Mouse (Mus musculus): ENCODE results near the gene Atp6v1f. TPM values are rescaled to one million over a fixed set of nuclear protein-coding genes. Genes with fewer than 3 reads are reported as not detected.

The Atp6v1f gene
- total RNA-seq (2012; rRNA removed) = 289 and 312 TPM in 2 replicates
- 100 to 1,000 TPM in 1 of 2 experiments, not detected in 1; 349 TPM for polyA plus RNA-seq (2012; ENCODE audit: insufficient read depth in 1 of 2, insufficient read length in 2 of 2, low read depth in 1 of 2, low replicate concordance in 2 of 2, missing spikeins in 1 of 2)

GRCm38 (mm10) chr6:29467583-29468354 lies at the start of gene Atp6v1f:
Atp6v1f (plus strand) TSS chr6:29467718.
- H3K9ac ChIP-seq (ENCODE audit: control insufficient read depth, low read depth, low read length, poor library complexity, severe bottlenecking) = peak within 1 kb of the TSS; percentile 89
- H3K36me3 ChIP-seq (ENCODE audit: control insufficient read depth in 1 of 2, insufficient read depth in 2 of 2, low read length in 2 of 2) = peaks cover 3 to 12% of the 10 kb centered on the region in 2 experiments; a peak in 3 of 4 replicates
- H3K27ac ChIP-seq (ENCODE audit: control insufficient read depth, low read depth, low read length) = peak within 1 kb of the TSS; percentile 76
- H3K27me3 ChIP-seq (ENCODE audit: control insufficient read depth in 1 of 2, insufficient read depth in 2 of 2, low read length in 2 of 2) = no peaks in the 10 kb centered on the region
- peaks cover 2 to 11% of the 10 kb centered on the region in 2 experiments; a peak in 2 of 4 replicates for H3K4me1 ChIP-seq (ENCODE audit: control insufficient read depth in 1 of 2, insufficient read depth in 2 of 2, low read length in 2 of 2)
- peak; percentile 98 for DNase-seq (ENCODE audit: low read depth, low spot score)
- no peaks in the 10 kb centered on the region for H3K9me3 ChIP-seq (replicated peaks; ENCODE audit: insufficient read depth, low read length)
- peak within 1 kb of the TSS; percentile 93 to 94 for H3K4me3 ChIP-seq (ENCODE audit: control insufficient read depth in 1 of 2, insufficient read depth in 1 of 2, low read depth in 2 of 2, low read length in 2 of 2)
- peaks cover 14% of the 10 kb centered on the region for H3K79me2 ChIP-seq (ENCODE audit: control insufficient read depth, insufficient read depth, low read length, poor library complexity)
- TF ChIP-seq ZMIZ1 (IDR thresholded peaks at IDR 0.05; ENCODE audit: low read depth, low read length) (peak; percentile 67), BHLHE40 (IDR thresholded peaks at IDR 0.05; ENCODE audit: borderline replicate concordance, low read depth, low read length) (peak; percentile 73), UBTF (IDR thresholded peaks at IDR 0.05; ENCODE audit: borderline replicate concordance, insufficient read depth, low read depth, low read length) (no peak), USF2 (IDR thresholded peaks at IDR 0.05; ENCODE audit: borderline replicate concordance in 1 of 2, insufficient read depth in 1 of 2, low read depth in 1 of 2, low read length in 2 of 2) (peak; percentile 66 to 81), MXI1 (IDR thresholded peaks at IDR 0.05; ENCODE audit: low read depth, low read length) (peak; percentile 95), NELFE (IDR thresholded peaks at IDR 0.05; ENCODE audit: low read depth, low read length) (peak; percentile 72), HCFC1 (IDR thresholded peaks at IDR 0.05; ENCODE audit: low read depth, low read length) (peak; percentile 94), TAL1 (IDR thresholded peaks at IDR 0.05; ENCODE audit: low read length) (no peak), E2F4 (IDR thresholded peaks at IDR 0.05; ENCODE audit: borderline replicate concordance, low read depth, low read length) (0 out of 2 replicates have a peak, but pooled peaks have one; percentile 63), JUND (IDR thresholded peaks at IDR 0.05; ENCODE audit: low read depth, low read length) (no peak), SMC3 (IDR thresholded peaks at IDR 0.05; ENCODE audit: low read depth, low read length) (no peak), GABPA (IDR thresholded peaks at IDR 0.05; ENCODE audit: low read depth, low read length) (no peak), CHD1 (IDR thresholded peaks at IDR 0.05; ENCODE audit: low read depth, low read length) (0 out of 2 replicates have a peak, but pooled peaks have one; percentile 47), ZKSCAN1 (IDR thresholded peaks at IDR 0.05; ENCODE audit: low read depth, low read length) (no peak), ELF1 (IDR thresholded peaks at IDR 0.05; ENCODE audit: low read depth, low read length) (peak; percentile 89), POLR2AphosphoS5 (IDR thresholded peaks at IDR 0.05; ENCODE audit: borderline replicate concordance, low read depth, low read length) (no peak), SIN3A (IDR thresholded peaks at IDR 0.05; ENCODE audit: low read length) (peak; percentile 94), MYB (IDR thresholded peaks at IDR 0.05; ENCODE audit: low read depth, low read length) (0 out of 2 replicates have a peak, but pooled peaks have one; percentile 33), MAFK (IDR thresholded peaks at IDR 0.05; ENCODE audit: borderline replicate concordance, low read depth, low read length) (no peak), RCOR1 (IDR thresholded peaks at IDR 0.05; ENCODE audit: low read depth, low read length) (peak; percentile 50; the same call in 1 of the 2 replicates), USF1 (IDR thresholded peaks at IDR 0.05; ENCODE audit: low read depth, low read length) (peak; percentile 97), KAT2A (conservative IDR thresholded peaks at IDR 0.05; ENCODE audit: low read depth, low read length) (peak; percentile 72), TBP (IDR thresholded peaks at IDR 0.05; ENCODE audit: low read depth, low read length) (peak; percentile 77), MAX (IDR thresholded peaks at IDR 0.05; ENCODE audit: low read length) (peak; percentile 97), MAZ (IDR thresholded peaks at IDR 0.05; ENCODE audit: low read depth, low read length) (peak; percentile 43), ZC3H11A (IDR thresholded peaks at IDR 0.05; ENCODE audit: low read depth, low read length) (no peak), ETS1 (IDR thresholded peaks at IDR 0.05; ENCODE audit: low read depth, low read length) (peak; percentile 46), RAD21 (IDR thresholded peaks at IDR 0.05; ENCODE audit: low read depth, low read length) (no peak), CHD2 (IDR thresholded peaks at IDR 0.05; ENCODE audit: low read length) (no peak), GATA1 (IDR thresholded peaks at IDR 0.05; ENCODE audit: low read depth, low read length) (peak; percentile 60), TCF12 (IDR thresholded peaks at IDR 0.05; ENCODE audit: low read depth, low read length) (peak; percentile 47), EP300 (IDR thresholded peaks at IDR 0.05; ENCODE audit: low read depth in 1 of 2, low read length in 2 of 2) (peak; percentile 34 to 52; a peak in 2 of 4 replicates), POLR2A (IDR thresholded peaks at IDR 0.05; ENCODE audit: control insufficient read depth in 1 of 2, insufficient read depth in 1 of 2, low read depth in 1 of 2, low read length in 2 of 2, poor library complexity in 1 of 2) (peak; percentile 46 to 84; a peak in 3 of 4 replicates), POLR2AphosphoS2 (IDR thresholded peaks at IDR 0.05; ENCODE audit: low read length) (peak; percentile 75; the same call in 1 of the 2 replicates), ZNF384 (IDR thresholded peaks at IDR 0.05; ENCODE audit: low read depth, low read length) (no peak), CTCF (IDR thresholded peaks at IDR 0.05 in 2 of 3, conservative IDR thresholded peaks at IDR 0.05 in 1 of 3; ENCODE audit: control insufficient read depth in 1 of 3, insufficient read depth in 1 of 3, low read depth in 2 of 3, low read length in 3 of 3, poor library complexity in 1 of 3, severe bottlenecking in 1 of 3) (no peak)
